Mouse (Mus musculus): Measurements from ENCODE around the gene Klhl36. TPM values are rescaled to one million over a fixed set of nuclear protein-coding genes. Genes with fewer than 3 reads are reported as not detected.

The Klhl36 gene
- polyA plus RNA-seq, 1 experiment from 2014 or later, result 10.7 TPM

- 84% methylated on average over 5 of the region's 5 CpGs for WGBS
- no peak overlapping the region for H3K4me3 ChIP-seq
- no peak for DNase-seq (ENCODE audit: low spot score)
Measured at GRCm38 (mm10) chr8:119923259-119923658, 61.2 kb downstream of the Klhl36 start.

GRCm38 (mm10) chr8:119925428-119925827 is 63.4 kb downstream of the Klhl36 start:
- whole genome bisulfite sequencing, result 92% methylated on average over 4 of the region's 4 CpGs
- H3K9me3 ChIP-seq, result no peaks in the 10 kb centered on the region
- H3K4me1 ChIP-seq (replicated peaks), result peaks cover 32% of the 10 kb centered on the region
- no peak for DNase-seq (ENCODE audit: low spot score)
- peaks cover 35% of the 10 kb centered on the region for H3K36me3 ChIP-seq
- no peak overlapping the region for H3K27ac ChIP-seq
- H3K27me3 ChIP-seq (ENCODE audit: insufficient read depth, poor library complexity, severe bottlenecking), result no peaks in the 10 kb centered on the region
- no peak overlapping the region for H3K4me3 ChIP-seq

More at GRCm38 (mm10) chr8:119923259-119923658, 61.2 kb downstream of the Klhl36 start:
- no peak overlapping the region for H3K27ac ChIP-seq
- H3K36me3 ChIP-seq, result peaks cover 45% of the 10 kb centered on the region
- H3K9me3 ChIP-seq, result no peaks in the 10 kb centered on the region
- H3K27me3 ChIP-seq (ENCODE audit: insufficient read depth, poor library complexity, severe bottlenecking), result no peaks in the 10 kb centered on the region
- H3K4me1 ChIP-seq (replicated peaks), result peaks cover 33% of the 10 kb centered on the region

GRCm38 (mm10) chr8:119926474-119926873 is 64.4 kb downstream of the Klhl36 start:
- WGBS, result 91% methylated on average over 2 of the region's 2 CpGs
- H3K4me1 ChIP-seq (replicated peaks), result peaks cover 29% of the 10 kb centered on the region
- H3K27ac ChIP-seq, result no peak overlapping the region
- H3K4me3 ChIP-seq, result no peak overlapping the region
- H3K27me3 ChIP-seq (ENCODE audit: insufficient read depth, poor library complexity, severe bottlenecking), result no peaks in the 10 kb centered on the region
- H3K36me3 ChIP-seq, result peaks cover 28% of the 10 kb centered on the region
- H3K9me3 ChIP-seq, result no peaks in the 10 kb centered on the region
- no peak for DNase-seq (ENCODE audit: low spot score)

Other genes starting within 250 kb of the Klhl36 start
- 0.16 and 0.41 TPM in 2 replicates for gene Adad2, start 249.5 kb upstream of the Klhl36 start, polyA plus RNA-seq (2016; fragmentation: Nextera tagmentation; extraction: Ambion mirVana)
- 0.16 and 0.29 TPM in 2 replicates for gene Kcng4, start 226.6 kb upstream of the Klhl36 start, polyA plus RNA-seq (2016; fragmentation: Nextera tagmentation; extraction: Ambion mirVana)
- 9.6 and 11.6 TPM in 2 replicates for gene Wfdc1, start 195.9 kb upstream of the Klhl36 start, polyA plus RNA-seq (2016; fragmentation: Nextera tagmentation; extraction: Ambion mirVana)
- 1.4 TPM in 2 replicates for gene Atp2c2, start 162.3 kb upstream of the Klhl36 start, polyA plus RNA-seq (2016; fragmentation: Nextera tagmentation; extraction: Ambion mirVana)
- 12.6 and 15.3 TPM in 2 replicates for gene Tldc1, start 83.8 kb upstream of the Klhl36 start, polyA plus RNA-seq (2016; fragmentation: Nextera tagmentation; extraction: Ambion mirVana)
- gene Cotl1, start 21.7 kb upstream of the Klhl36 start, polyA plus RNA-seq (2016; fragmentation: Nextera tagmentation; extraction: Ambion mirVana), result 273 and 545 TPM in 2 replicates
- gene Usp10, start 48.1 kb downstream of the Klhl36 start, polyA plus RNA-seq (2016; fragmentation: Nextera tagmentation; extraction: Ambion mirVana), result 182 and 219 TPM in 2 replicates
- gene Gm20388, start 48.6 kb downstream of the Klhl36 start, polyA plus RNA-seq (2016; fragmentation: Nextera tagmentation; extraction: Ambion mirVana), result 1.7 and 3.2 TPM in 2 replicates
- 3.8 and 4.6 TPM in 2 replicates for gene Crispld2, start 130.2 kb downstream of the Klhl36 start, polyA plus RNA-seq (2016; fragmentation: Nextera tagmentation; extraction: Ambion mirVana)
- gene Zdhhc7, start 239.2 kb downstream of the Klhl36 start, polyA plus RNA-seq (2016; fragmentation: Nextera tagmentation; extraction: Ambion mirVana), result 34.1 and 38.7 TPM in 2 replicates